Mouse (Mus musculus): ENCODE measurements at regions not wholly inside any gene's neighbourhood (a gene's known extent, or its start where the extent isn't known, plus 50 kb on each side); places are given as distances from the start of the nearest gene placed in this dataset.

GRCm38 (mm10) chr3:136993473-136993872, 323.5 kb downstream of the Ppp3ca start:
- DNase-seq, result no peak

- no peak for DNase-seq
These were observed 324.6 kb downstream of the Ppp3ca start for GRCm38 (mm10) chr3:136994361-136995083.

- DNase-seq, result no peak
These were observed 325.8 kb downstream of the Ppp3ca start for GRCm38 (mm10) chr3:136995611-136996335.

- no peak for DNase-seq
These were observed 326.5 kb downstream of the Ppp3ca start for GRCm38 (mm10) chr3:136996381-136996895.

GRCm38 (mm10) chr3:137011551-137011950, 329.3 kb upstream of the Emcn start:
- no peak for DNase-seq

GRCm38 (mm10) chr3:137014686-137015085, 326.2 kb upstream of the Emcn start:
- DNase-seq, result no peak

GRCm38 (mm10) chr3:137015199-137015598, 325.7 kb upstream of the Emcn start:
- no peak for DNase-seq

GRCm38 (mm10) chr3:137019971-137020634, 320.8 kb upstream of the Emcn start:
- no peak for DNase-seq

- DNase-seq, result no peak
These were observed 311.3 kb upstream of the Emcn start for GRCm38 (mm10) chr3:137029546-137029945.

GRCm38 (mm10) chr3:137032802-137033201, 308.1 kb upstream of the Emcn start:
- no peak for DNase-seq

- no peak for DNase-seq
These were observed 301.2 kb upstream of the Emcn start for GRCm38 (mm10) chr3:137039638-137040037.

GRCm38 (mm10) chr3:137056544-137057224, 284.2 kb upstream of the Emcn start:
- DNase-seq, result no peak

- peak; percentile 72 for DNase-seq
These were observed 283.5 kb upstream of the Emcn start for GRCm38 (mm10) chr3:137057225-137057910.

- no peak for DNase-seq
These were observed 283.0 kb upstream of the Emcn start for GRCm38 (mm10) chr3:137057911-137058260.

GRCm38 (mm10) chr3:137062067-137062466, 278.8 kb upstream of the Emcn start:
- DNase-seq, result peak; percentile 22

- DNase-seq, result no peak
These were observed 273.5 kb upstream of the Emcn start for GRCm38 (mm10) chr3:137067336-137067735.

GRCm38 (mm10) chr3:137069334-137069733, 271.5 kb upstream of the Emcn start:
- DNase-seq, result no peak

GRCm38 (mm10) chr3:137077718-137078599, 262.9 kb upstream of the Emcn start:
- no peak for DNase-seq

GRCm38 (mm10) chr3:137078600-137078975, 262.3 kb upstream of the Emcn start:
- no peak for DNase-seq

- peak; percentile 22 for DNase-seq
These were observed 254.0 kb upstream of the Emcn start for GRCm38 (mm10) chr3:137086896-137087295.

GRCm38 (mm10) chr3:137100627-137101404, 240.1 kb upstream of the Emcn start:
- DNase-seq, result peak; percentile 47
